Mouse (Mus musculus): ENCODE measurements at regions not wholly inside any gene's neighbourhood (a gene's known extent, or its start where the extent isn't known, plus 50 kb on each side); places are given as distances from the start of the nearest gene placed in this dataset.

- no peak for TF ChIP-seq CTCF (IDR thresholded peaks at IDR 0.05; ENCODE audit: control insufficient read depth, insufficient read depth, low read length)
- no peak for TF ChIP-seq POLR2A (IDR thresholded peaks at IDR 0.05; ENCODE audit: borderline replicate concordance, control insufficient read depth, low read depth, low read length)
Measured at GRCm38 (mm10) chr5:41061646-41062045, 646.3 kb downstream of the Rab28 start.

All from bone marrow, adult 2 months (tissue).